Mouse (Mus musculus): ENCODE data around the gene Aacs. TPM values are rescaled to one million over a fixed set of nuclear protein-coding genes. Genes with fewer than 3 reads are reported as not detected.

The Aacs gene
- polyA plus RNA-seq, 1 experiment from 2014 or later, result 62.2 TPM

GRCm38 (mm10) chr5:125470713-125471112 lies 4.9 kb upstream of the Aacs start:
- Histone ChIP-seq H3K9ac (no peak overlapping the region), H3K36me3 (no peaks in the 10 kb centered on the region), H3K9me3 (replicated peaks) (no peaks in the 10 kb centered on the region), H3K4me1 (0 out of 2 replicates have a peak, but pooled peaks cover 4% of the 10 kb centered on the region), H3K4me3 (no peak overlapping the region), H3K27ac (no peak overlapping the region), H3K27me3 (no peaks in the 10 kb centered on the region), H3K4me2 (replicated peaks) (no peak overlapping the region)
- no peak for ATAC-seq (ENCODE audit: low FRiP score)
- WGBS, result 90% methylated on average over 4 of the region's 4 CpGs

- 78% methylated on average over 9 of the region's 9 CpGs for WGBS
- no peak overlapping the region for H3K4me3 ChIP-seq
- H3K4me1 ChIP-seq, result peaks cover 23% of the 10 kb centered on the region
- H3K27ac ChIP-seq, result no peak overlapping the region
- H3K36me3 ChIP-seq, result no peaks in the 10 kb centered on the region
- H3K4me2 ChIP-seq (replicated peaks), result no peak overlapping the region
- ATAC-seq (ENCODE audit: low FRiP score), result no peak
- H3K9me3 ChIP-seq (replicated peaks), result no peaks in the 10 kb centered on the region
- no peaks in the 10 kb centered on the region for H3K27me3 ChIP-seq
- no peak overlapping the region for H3K9ac ChIP-seq
Measured at GRCm38 (mm10) chr5:125472796-125473475, 2.7 kb upstream of the Aacs start.

GRCm38 (mm10) chr5:125475030-125475429 lies 584 bp upstream of the Aacs start:
- Histone ChIP-seq H3K9ac (peak overlapping the region; percentile 84), H3K9me3 (replicated peaks) (no peaks in the 10 kb centered on the region), H3K36me3 (no peaks in the 10 kb centered on the region), H3K4me1 (peaks cover 35% of the 10 kb centered on the region), H3K27ac (peak overlapping the region; percentile 84), H3K4me3 (peak overlapping the region; percentile 85), H3K4me2 (replicated peaks) (peak overlapping the region; percentile 87), H3K27me3 (no peaks in the 10 kb centered on the region)
- 59% methylated on average over 12 of the region's 12 CpGs for WGBS
- ATAC-seq (ENCODE audit: low FRiP score), result no peak

- peak overlapping the region; percentile 84 for H3K9ac ChIP-seq
- WGBS, result 17% methylated on average over 5 of the region's 5 CpGs
- H3K27ac ChIP-seq, result peak overlapping the region; percentile 84
- peaks cover 42% of the 10 kb centered on the region for H3K4me1 ChIP-seq
- H3K4me3 ChIP-seq, result peak overlapping the region; percentile 85
- peak overlapping the region; percentile 87 for H3K4me2 ChIP-seq (replicated peaks)
- H3K27me3 ChIP-seq, result no peaks in the 10 kb centered on the region
- peak; percentile 55 for ATAC-seq (ENCODE audit: low FRiP score)
- H3K36me3 ChIP-seq, result no peaks in the 10 kb centered on the region
- no peaks in the 10 kb centered on the region for H3K9me3 ChIP-seq (replicated peaks)
Measured at GRCm38 (mm10) chr5:125476286-125476625, 642 bp downstream of the Aacs start.

- Histone ChIP-seq H3K36me3 (no peaks in the 10 kb centered on the region), H3K27me3 (no peaks in the 10 kb centered on the region), H3K27ac (no peak overlapping the region), H3K4me2 (replicated peaks) (peak overlapping the region; percentile 87), H3K9me3 (replicated peaks) (no peaks in the 10 kb centered on the region), H3K4me1 (peaks cover 42% of the 10 kb centered on the region), H3K9ac (peak overlapping the region; percentile 84), H3K4me3 (peak overlapping the region; percentile 85)
- ATAC-seq (ENCODE audit: low FRiP score), result 0 out of 2 replicates have a peak, but pooled peaks have one; percentile 21
- 71% methylated on average over 7 of the region's 7 CpGs for WGBS
Measured at GRCm38 (mm10) chr5:125476799-125477198, 1.2 kb downstream of the Aacs start.

- no peak for ATAC-seq (ENCODE audit: low FRiP score)
- Histone ChIP-seq H3K27me3 (no peaks in the 10 kb centered on the region), H3K36me3 (0 out of 2 replicates have a peak, but pooled peaks cover 1% of the 10 kb centered on the region), H3K4me1 (peaks cover 42% of the 10 kb centered on the region), H3K9me3 (replicated peaks) (no peaks in the 10 kb centered on the region), H3K4me3 (peak overlapping the region; percentile 85; the same call in 1 of the 2 replicates), H3K27ac (no peak overlapping the region), H3K9ac (peak overlapping the region; percentile 84; the same call in 1 of the 2 replicates), H3K4me2 (replicated peaks) (peak overlapping the region; percentile 87)
- WGBS, result 62% methylated on average over 7 of the region's 7 CpGs
Measured at GRCm38 (mm10) chr5:125477533-125477932, 1.9 kb downstream of the Aacs start.

- no peak for ATAC-seq (ENCODE audit: low FRiP score)
- peak overlapping the region; percentile 87 for H3K4me2 ChIP-seq (replicated peaks)
- no peaks in the 10 kb centered on the region for H3K27me3 ChIP-seq
- no peaks in the 10 kb centered on the region for H3K9me3 ChIP-seq (replicated peaks)
- no peak overlapping the region for H3K27ac ChIP-seq
- no peak overlapping the region for H3K9ac ChIP-seq
- H3K36me3 ChIP-seq, result peaks cover 6% of the 10 kb centered on the region
- no peak overlapping the region for H3K4me3 ChIP-seq
- peaks cover 42% of the 10 kb centered on the region for H3K4me1 ChIP-seq
- WGBS, result 76% methylated on average over 7 of the region's 7 CpGs
Measured at GRCm38 (mm10) chr5:125478037-125478436, 2.4 kb downstream of the Aacs start.

- H3K4me2 ChIP-seq (replicated peaks), result no peak overlapping the region
- ATAC-seq (ENCODE audit: low FRiP score), result no peak
- no peak overlapping the region for H3K9ac ChIP-seq
- H3K27me3 ChIP-seq, result no peaks in the 10 kb centered on the region
- no peak overlapping the region for H3K27ac ChIP-seq
- H3K4me1 ChIP-seq, result peaks cover 42% of the 10 kb centered on the region
- H3K4me3 ChIP-seq, result no peak overlapping the region
- H3K36me3 ChIP-seq, result peaks cover 17% of the 10 kb centered on the region
- H3K9me3 ChIP-seq (replicated peaks), result no peaks in the 10 kb centered on the region
- WGBS, result 89% methylated on average over 3 of the region's 3 CpGs
Measured at GRCm38 (mm10) chr5:125479376-125479775, 3.8 kb downstream of the Aacs start.

GRCm38 (mm10) chr5:125480434-125481231 lies 5.0 kb downstream of the Aacs start:
- Histone ChIP-seq H3K4me1 (peaks cover 38% of the 10 kb centered on the region), H3K9ac (no peak overlapping the region), H3K27ac (no peak overlapping the region), H3K9me3 (replicated peaks) (no peaks in the 10 kb centered on the region), H3K27me3 (no peaks in the 10 kb centered on the region), H3K36me3 (peaks cover 25% of the 10 kb centered on the region), H3K4me3 (no peak overlapping the region), H3K4me2 (replicated peaks) (no peak overlapping the region)
- WGBS, result 78% methylated on average over 11 of the region's 11 CpGs
- no peak for ATAC-seq (ENCODE audit: low FRiP score)

GRCm38 (mm10) chr5:125482474-125482873 lies 6.9 kb downstream of the Aacs start:
- peaks cover 28% of the 10 kb centered on the region for H3K36me3 ChIP-seq
- no peaks in the 10 kb centered on the region for H3K9me3 ChIP-seq (replicated peaks)
- no peak overlapping the region for H3K27ac ChIP-seq
- no peak for ATAC-seq (ENCODE audit: low FRiP score)
- 93% methylated on average over 7 of the region's 7 CpGs for WGBS
- H3K4me3 ChIP-seq, result no peak overlapping the region
- no peak overlapping the region for H3K4me2 ChIP-seq (replicated peaks)
- peaks cover 29% of the 10 kb centered on the region for H3K4me1 ChIP-seq
- H3K27me3 ChIP-seq, result no peaks in the 10 kb centered on the region
- no peak overlapping the region for H3K9ac ChIP-seq

- Histone ChIP-seq H3K36me3 (peaks cover 28% of the 10 kb centered on the region), H3K27ac (no peak overlapping the region)
- WGBS, result 80% methylated on average over 6 of the region's 6 CpGs
Measured at GRCm38 (mm10) chr5:125483712-125484611, 8.3 kb downstream of the Aacs start.

More at GRCm38 (mm10) chr5:125483712-125484611, 8.3 kb downstream of the Aacs start:
- no peaks in the 10 kb centered on the region for H3K9me3 ChIP-seq (replicated peaks)
- no peaks in the 10 kb centered on the region for H3K27me3 ChIP-seq
- peaks cover 27% of the 10 kb centered on the region for H3K4me1 ChIP-seq
- no peak overlapping the region for H3K4me3 ChIP-seq
- ATAC-seq (ENCODE audit: low FRiP score), result no peak
- H3K4me2 ChIP-seq (replicated peaks), result no peak overlapping the region
- no peak overlapping the region for H3K9ac ChIP-seq
